Mouse (Mus musculus) forebrain, postnatal 0 days (tissue): ENCODE measurements around the gene Lhfpl2. TPM values are rescaled to one million over a fixed set of nuclear protein-coding genes. Genes with fewer than 3 reads are reported as not detected.
"Not testable (repeated sequence)": the region's sequence is repeated elsewhere in the genome, so short reads cannot be mapped to it uniquely, and the experiment has no call there.

Source experiments
- ATAC-seq: fragments of 200-750 bp; cut with Nextera tagmentation; 2 replicates; pipeline ENCODE4 v1.8.0; 2017; ENCODE audit warnings: mild to moderate bottlenecking, moderate library complexity
- DNase-seq: peaks from one replicate; pipeline ENCODE4 v3.0.0-alpha.2; 2015
- H3K27ac ChIP-seq: fragments of 300-500 bp; sonication (generic); 2 replicates; pipeline ENCODE4 v1.5.1; 2014; ENCODE audit warnings: low read depth, mild to moderate bottlenecking, antibody characterized with exemption, low read length, moderate library complexity, mixed read lengths
- H3K27me3 ChIP-seq: fragments of 300-500 bp; sonication (generic); 2 replicates; pipeline ENCODE4 v1.6.1; 2014; ENCODE audit warnings: mild to moderate bottlenecking, low read length, mixed read lengths; ENCODE audit not compliant: insufficient read depth
- H3K36me3 ChIP-seq: fragments of 300-500 bp; sonication (generic); 2 replicates; pipeline ENCODE4 v1.6.1; 2014; ENCODE audit warnings: mild to moderate bottlenecking, moderate library complexity; ENCODE audit not compliant: insufficient read depth
- H3K4me1 ChIP-seq: fragments of 300-500 bp; sonication (generic); 2 replicates; pipeline ENCODE4 v1.6.1; 2014; ENCODE audit warnings: antibody characterized with exemption; ENCODE audit not compliant: insufficient read depth
- H3K4me2 ChIP-seq: fragments of 300-500 bp; sonication (generic); 2 replicates; pipeline ENCODE4 v1.6.1; 2014; ENCODE audit warnings: low read depth, mild to moderate bottlenecking, moderate library complexity
- H3K4me3 ChIP-seq: fragments of 300-500 bp; sonication (generic); 2 replicates; pipeline ENCODE4 v1.5.1; 2014; ENCODE audit warnings: low read depth, low read length, mixed read lengths
- H3K9ac ChIP-seq: fragments of 300-500 bp; sonication (generic); 2 replicates; pipeline ENCODE4 v1.6.1; 2014; ENCODE audit warnings: mild to moderate bottlenecking
- H3K9me3 ChIP-seq: fragments of 300-500 bp; sonication (generic); 2 replicates; pipeline ENCODE4 v1.6.1; 2016; ENCODE audit warnings: low read length
- CTCF ChIP-seq: sonication (generic); IDR thresholded peaks from 2 replicates; pipeline ENCODE4 v1.5.1; 2016; ENCODE audit warnings: antibody characterized with exemption, control low read depth, low read depth
- WGBS: fragments of 180-500 bp; shearing (Covaris S2); extraction: QIAGEN DNeasy Blood & Tissue Kit; methylation state at CpG from one replicate; pipeline ENCODE4 v1.1.7; 2014; 5-methylcytosine and 5-hydroxymethylcytosine counted together
- polyA plus RNA-seq: library from polyadenylated mRNA; unstranded; fragments of >200 nt; fragmentation: Nextera tagmentation; extraction: Ambion mirVana; gene quantifications from 2 replicates; pipeline ENCODE4 v1.2.1, GENCODE M21; 2015
- total RNA-seq: library from RNA; depleted of rRNA; stranded (reverse); fragments of >200 nt; gene quantifications from 2 replicates; pipeline ENCODE4 v1.2.3, GENCODE M21; 2014; rRNA removed

The Lhfpl2 gene
- total RNA-seq, result 16.2 and 23.6 TPM in 2 replicates
- 9.8 and 13.3 TPM in 2 replicates for polyA plus RNA-seq

DNA sequence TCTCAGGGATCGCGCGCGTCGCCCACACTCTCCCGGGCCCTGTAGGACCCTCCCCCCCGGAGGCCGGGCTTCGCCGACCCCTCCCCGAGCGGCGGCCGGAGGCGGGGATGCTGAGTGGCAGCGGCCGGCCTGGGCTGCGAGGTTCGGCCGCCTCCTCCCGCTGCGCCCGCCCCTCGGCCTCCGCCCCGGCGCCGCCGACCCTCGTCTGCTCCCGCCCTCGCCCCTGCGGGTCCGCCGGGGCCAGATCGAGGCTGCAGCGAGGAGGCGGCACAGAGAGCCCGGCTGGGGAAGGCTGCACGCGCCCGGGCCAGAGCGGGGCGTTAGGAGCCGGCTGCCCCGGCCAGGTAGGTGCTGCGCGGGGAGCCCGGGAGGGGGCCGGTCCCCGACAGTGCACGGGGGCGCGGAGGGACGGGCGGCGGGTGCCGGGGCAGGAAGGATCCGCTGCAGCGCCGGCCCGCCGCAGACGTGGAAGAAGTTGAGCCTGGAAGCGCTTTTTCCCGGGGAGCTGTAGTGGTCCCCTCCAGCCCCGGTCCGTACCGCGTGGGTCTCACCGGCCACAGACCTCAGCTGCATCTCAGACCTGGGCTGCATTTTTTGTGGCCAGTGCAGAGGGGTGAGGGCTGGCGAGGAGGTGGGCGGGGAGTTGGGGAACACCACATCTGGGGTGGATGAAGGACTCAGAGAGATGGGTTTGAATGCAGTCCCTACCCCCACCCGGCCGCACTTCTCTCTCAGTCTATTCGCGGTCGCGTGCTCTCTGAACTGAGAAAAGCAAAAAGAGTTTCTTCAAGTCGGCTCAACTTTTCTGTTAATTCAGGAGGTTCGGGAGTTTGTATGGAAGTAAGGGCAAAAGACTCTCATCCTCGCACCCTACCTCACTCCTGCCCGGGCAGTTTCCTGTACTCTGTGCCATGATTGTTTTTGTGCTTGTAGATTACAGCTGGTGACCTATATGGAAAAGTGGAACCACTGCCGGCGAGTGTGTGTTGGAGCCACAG is at the start of gene Lhfpl2:
TSS of gene Lhfpl2 (plus strand) at position 234 of the 998 bp plus-strand sequence.
- Histone ChIP-seq H3K9me3 (no peaks in the 10 kb centered on the region), H3K36me3 (no peaks in the 10 kb centered on the region), H3K4me2 (peak within 1 kb of the TSS; percentile 100), H3K27ac (peak within 1 kb of the TSS; percentile 29; the same call in 1 of the 2 replicates), H3K4me3 (peak within 1 kb of the TSS; percentile 68), H3K4me1 (no peaks in the 10 kb centered on the region), H3K27me3 (peaks cover 8% of the 10 kb centered on the region; the same call in 1 of the 2 replicates), H3K9ac (peak within 1 kb of the TSS; percentile 55)
- WGBS, result 4% methylated on average over 85 of the region's 85 CpGs
- ATAC-seq, result peak; percentile 81
- peak; percentile 48 for DNase-seq
- TF ChIP-seq CTCF, result no peak

DNA sequence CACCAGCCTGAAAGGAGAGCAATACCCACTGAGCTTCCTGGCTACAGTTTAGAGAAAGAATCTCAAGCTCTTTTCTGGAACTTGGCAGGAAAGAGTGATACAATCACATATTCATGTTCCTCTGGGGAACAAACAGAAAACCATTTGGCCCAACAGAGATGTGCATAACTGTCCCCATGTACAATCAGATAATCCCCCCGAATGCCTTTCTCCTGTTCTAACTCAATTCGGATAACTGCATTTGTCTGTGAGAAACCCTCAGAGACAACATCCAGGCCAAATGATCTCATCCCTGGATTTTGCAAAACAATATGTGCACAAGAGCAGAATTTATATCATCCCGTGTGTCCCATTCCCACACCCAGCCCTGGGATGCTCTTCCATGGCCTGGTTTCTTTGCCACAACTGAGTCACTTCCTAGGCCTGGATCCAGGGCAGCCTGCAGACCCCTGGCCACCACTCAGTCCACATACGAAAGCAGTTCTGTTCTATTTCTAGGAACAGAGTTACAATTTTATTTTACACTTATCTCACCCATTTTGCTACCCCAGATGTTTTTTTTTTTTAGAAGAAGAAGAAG is 45.5 kb upstream of the Lhfpl2 start:
- Histone ChIP-seq H3K36me3 (no peaks in the 10 kb centered on the region), H3K4me3 (no peak overlapping the region), H3K9ac (no peak overlapping the region), H3K27ac (no peak overlapping the region), H3K4me1 (no peaks in the 10 kb centered on the region), H3K4me2 (no peak overlapping the region), H3K9me3 (no peaks in the 10 kb centered on the region), H3K27me3 (no peaks in the 10 kb centered on the region)
- 77% methylated on average over 4 of the region's 4 CpGs for WGBS
- ATAC-seq (no peak), DNase-seq (no peak)
- no peak for TF ChIP-seq CTCF

DNA sequence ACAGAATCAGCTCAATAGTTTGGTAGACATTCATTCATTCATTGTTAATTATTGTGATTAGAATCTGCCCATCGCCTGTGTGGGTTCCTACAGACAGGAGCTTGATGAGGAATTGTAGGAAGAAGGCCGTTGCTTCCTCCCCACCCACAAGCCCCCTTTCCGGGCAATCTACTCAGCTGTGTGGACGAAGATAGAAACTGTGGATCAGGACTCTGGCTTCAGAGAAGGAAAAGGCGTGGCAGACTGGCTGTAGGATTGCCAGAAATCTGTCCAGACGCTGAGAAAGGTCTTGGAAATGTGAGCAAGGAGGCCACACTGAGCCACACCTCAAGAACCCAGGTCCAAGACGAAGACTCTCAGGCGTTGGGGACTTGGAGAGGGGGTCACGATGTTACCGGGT is 43.6 kb upstream of the Lhfpl2 start:
- no peak for ATAC-seq
- Histone ChIP-seq H3K9ac (no peak overlapping the region), H3K4me2 (no peak overlapping the region), H3K9me3 (no peaks in the 10 kb centered on the region), H3K27ac (no peak overlapping the region), H3K4me1 (no peaks in the 10 kb centered on the region), H3K4me3 (no peak overlapping the region), H3K36me3 (no peaks in the 10 kb centered on the region), H3K27me3 (no peaks in the 10 kb centered on the region)
- DNase-seq, result no peak
- no peak for TF ChIP-seq CTCF
- WGBS, result 89% methylated on average over 10 of the region's 10 CpGs

DNA sequence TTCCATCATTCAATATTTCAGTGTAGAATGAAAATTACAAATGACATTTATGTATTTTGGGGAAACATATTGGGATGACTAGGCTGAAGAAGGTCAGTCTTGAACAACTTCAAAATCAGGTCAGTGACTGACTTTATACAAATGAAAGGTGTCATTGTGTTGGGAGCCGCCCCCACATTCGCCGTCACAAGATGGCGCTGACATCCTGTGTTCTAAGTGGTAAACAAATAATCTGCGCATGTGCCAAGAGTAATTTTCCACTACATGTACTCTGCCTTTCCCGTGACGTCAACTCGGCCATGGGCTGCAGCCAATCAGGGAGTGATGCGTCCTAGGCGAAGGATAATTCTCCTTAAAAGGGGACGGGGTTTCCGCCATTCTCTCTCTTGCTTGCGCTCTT is 33.0 kb upstream of the Lhfpl2 start:
- not testable (repeated sequence) for H3K27ac ChIP-seq, H3K4me2 ChIP-seq, H3K9ac ChIP-seq, DNase-seq, H3K4me3 ChIP-seq, H3K4me1 ChIP-seq, H3K27me3 ChIP-seq, H3K36me3 ChIP-seq, H3K9me3 ChIP-seq
- WGBS, result 75% methylated on average over 10 of the region's 13 CpGs
- peak; percentile 20; the same call in 1 of the 2 replicates for ATAC-seq

DNA sequence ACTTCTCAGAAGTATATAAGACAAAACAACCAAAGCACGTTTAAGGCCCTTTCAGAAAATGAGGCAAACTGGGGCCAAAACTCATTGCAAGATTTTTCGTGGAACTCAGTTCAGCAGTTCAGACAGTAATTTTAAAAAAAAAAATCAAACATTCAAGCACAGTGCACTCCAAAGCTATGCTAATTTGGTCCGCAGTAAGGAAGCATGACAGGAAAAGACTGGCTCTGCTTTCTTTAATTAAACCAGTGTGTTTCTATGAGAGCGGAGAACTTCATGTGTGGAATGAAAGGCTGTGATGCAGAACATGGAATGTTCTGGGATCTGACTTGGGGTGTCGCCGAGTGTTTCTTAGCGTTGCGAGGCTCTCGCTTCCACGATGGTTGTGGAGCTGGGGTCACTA is 28.4 kb upstream of the Lhfpl2 start:
- no peak overlapping the region for H3K27ac ChIP-seq
- no peak for ATAC-seq
- WGBS, result 76% methylated on average over 10 of the region's 10 CpGs

DNA sequence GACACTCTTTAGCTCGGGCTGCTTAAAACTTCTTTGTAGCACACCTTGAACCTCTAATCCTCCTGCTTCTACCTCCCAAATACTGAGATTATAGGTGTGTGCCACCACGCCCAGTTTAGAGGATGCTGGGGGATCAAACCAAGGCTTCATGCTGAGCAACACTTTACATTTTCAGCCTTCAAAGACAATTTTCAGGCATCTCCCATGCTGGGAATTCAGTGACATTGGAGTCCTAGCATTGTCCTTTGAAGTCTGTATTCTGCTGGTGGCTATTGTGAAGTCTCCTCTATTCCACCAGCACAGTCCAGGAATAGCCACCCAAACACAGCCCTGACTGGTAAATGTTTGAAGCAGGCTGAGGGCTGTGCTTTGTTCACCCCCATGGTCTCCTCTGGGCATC is 27.0 kb upstream of the Lhfpl2 start:
- no peaks in the 10 kb centered on the region for H3K36me3 ChIP-seq
- H3K4me3 ChIP-seq, result no peak overlapping the region
- 73% methylated on average over 2 of the region's 2 CpGs for WGBS
- DNase-seq (no peak), ATAC-seq (no peak)
- H3K4me2 ChIP-seq, result no peak overlapping the region
- H3K27ac ChIP-seq, result no peak overlapping the region
- H3K4me1 ChIP-seq, result no peaks in the 10 kb centered on the region
- no peak for TF ChIP-seq CTCF
- no peak overlapping the region for H3K9ac ChIP-seq
- no peaks in the 10 kb centered on the region for H3K9me3 ChIP-seq
- no peaks in the 10 kb centered on the region for H3K27me3 ChIP-seq

More for the DNA sequence above, 28.4 kb upstream of the Lhfpl2 start:
- H3K9me3 ChIP-seq, result no peaks in the 10 kb centered on the region
- H3K27me3 ChIP-seq, result no peaks in the 10 kb centered on the region
- no peak overlapping the region for H3K9ac ChIP-seq
- no peak overlapping the region for H3K4me2 ChIP-seq
- H3K36me3 ChIP-seq, result no peaks in the 10 kb centered on the region
- no peak for DNase-seq
- no peaks in the 10 kb centered on the region for H3K4me1 ChIP-seq
- TF ChIP-seq CTCF, result no peak
- no peak overlapping the region for H3K4me3 ChIP-seq
